Mouse (Mus musculus) cerebellum, adult 2 months (tissue): Measurements from ENCODE around the gene Mtmr1.

Experiments
- CTCF ChIP-seq: fragments of 200-500 bp; IDR thresholded peaks from 2 replicates; pipeline ENCODE4 v1.5.1; 2011; ENCODE audit warnings: low read depth, mild to moderate bottlenecking, control low read depth, low read length, moderate library complexity, borderline replicate concordance; ENCODE audit not compliant: insufficient read depth
- POLR2A ChIP-seq: fragments of 200-500 bp; IDR thresholded peaks from 2 replicates; pipeline ENCODE4 v1.6.1; 2011; ENCODE audit warnings: low read length, control low read depth, borderline replicate concordance; ENCODE audit not compliant: insufficient read depth

DNA sequence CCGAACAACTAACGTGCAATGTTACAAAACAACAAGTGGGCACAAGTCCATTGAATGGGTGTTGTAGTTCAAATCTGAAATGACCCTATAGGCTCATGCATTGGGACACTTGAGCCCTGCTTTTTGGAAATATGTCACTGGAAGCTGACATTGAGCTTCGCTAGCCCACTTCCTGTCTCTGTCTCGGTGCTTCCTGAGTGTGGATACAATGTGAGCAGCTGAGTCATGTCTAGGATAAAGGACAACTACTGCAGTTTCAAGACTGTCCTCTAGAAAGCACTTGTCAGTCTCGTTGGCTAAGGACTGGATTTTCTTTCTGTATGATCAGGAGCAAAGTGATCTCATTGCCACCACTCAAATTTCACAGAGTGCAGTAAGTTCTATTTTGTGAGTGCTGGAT is 78.4 kb downstream of the Mtmr1 start:
- no peak for TF ChIP-seq CTCF
- no peak for TF ChIP-seq POLR2A
